Mouse (Mus musculus): ENCODE measurements at regions not wholly inside any gene's neighbourhood (a gene's known extent, or its start where the extent isn't known, plus 50 kb on each side); places are given as distances from the start of the nearest gene placed in this dataset.

DNA sequence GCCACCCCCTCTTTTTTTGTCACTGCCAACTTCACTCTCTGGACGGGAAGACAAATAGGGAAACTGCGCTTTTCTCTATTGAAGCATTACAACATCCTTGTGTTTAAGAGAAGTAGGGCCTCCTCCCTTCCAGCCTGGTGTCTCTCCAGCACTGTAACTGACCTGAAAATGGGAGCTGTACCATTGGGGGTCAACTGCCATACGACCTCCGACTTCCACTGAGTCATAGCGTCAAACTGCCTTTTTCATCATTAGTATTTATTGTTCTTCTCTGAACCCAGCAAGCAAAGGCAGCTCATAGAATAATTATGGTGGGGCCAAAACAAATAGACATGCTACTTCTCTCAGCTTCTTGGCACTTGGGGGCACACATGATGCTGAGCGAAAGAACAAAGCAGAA, 301.2 kb upstream of the Jag1 start:
- H3K27me3 ChIP-seq (replicated peaks; ENCODE audit: control insufficient read depth, insufficient read depth, low read length) = no peaks in the 10 kb centered on the region
- no peak overlapping the region for H3K4me3 ChIP-seq (ENCODE audit: low read depth, low read length)
- H3K4me2 ChIP-seq (ENCODE audit: low read depth, low read length) = no peak overlapping the region
- H3K36me3 ChIP-seq (ENCODE audit: control insufficient read depth, insufficient read depth, low read length) = no peaks in the 10 kb centered on the region
- H3K9ac ChIP-seq (ENCODE audit: low read depth, low read length) = no peak overlapping the region
- H3K27ac ChIP-seq (replicated peaks; ENCODE audit: low read depth, low read length) = no peak overlapping the region
- H3K9me3 ChIP-seq (ENCODE audit: control insufficient read depth, low read length) = no peaks in the 10 kb centered on the region
- no peak for ATAC-seq (ENCODE audit: low read depth)
- H3K4me1 ChIP-seq (ENCODE audit: control insufficient read depth, insufficient read depth, low read length) = no peaks in the 10 kb centered on the region
- DNase-seq (ENCODE audit: low spot score) = no peak
- 87% methylated on average over 6 of the region's 6 CpGs for WGBS

GRCm38 (mm10) chr2:137413432-137413831, 297.0 kb upstream of the Jag1 start:
- H3K9me3 ChIP-seq (ENCODE audit: control insufficient read depth, low read length) = no peaks in the 10 kb centered on the region
- H3K27ac ChIP-seq (replicated peaks; ENCODE audit: low read depth, low read length) = no peak overlapping the region
- H3K9ac ChIP-seq (ENCODE audit: low read depth, low read length) = no peak overlapping the region
- ATAC-seq (ENCODE audit: low read depth) = no peak
- no peaks in the 10 kb centered on the region for H3K4me1 ChIP-seq (ENCODE audit: control insufficient read depth, insufficient read depth, low read length)
- H3K27me3 ChIP-seq (replicated peaks; ENCODE audit: control insufficient read depth, insufficient read depth, low read length) = no peaks in the 10 kb centered on the region
- H3K4me3 ChIP-seq (ENCODE audit: low read depth, low read length) = no peak overlapping the region
- peak; percentile 23 for DNase-seq (ENCODE audit: low spot score)
- H3K36me3 ChIP-seq (ENCODE audit: control insufficient read depth, insufficient read depth, low read length) = no peaks in the 10 kb centered on the region
- 67% methylated on average over 3 of the region's 3 CpGs for WGBS
- H3K4me2 ChIP-seq (ENCODE audit: low read depth, low read length) = no peak overlapping the region

GRCm38 (mm10) chr2:137409611-137410010, 293.2 kb upstream of the Jag1 start:
- Histone ChIP-seq H3K4me2 (ENCODE audit: low read depth, low read length) (no peak overlapping the region), H3K27me3 (replicated peaks; ENCODE audit: control insufficient read depth, insufficient read depth, low read length) (no peaks in the 10 kb centered on the region), H3K9me3 (ENCODE audit: control insufficient read depth, low read length) (no peaks in the 10 kb centered on the region), H3K9ac (ENCODE audit: low read depth, low read length) (no peak overlapping the region), H3K36me3 (ENCODE audit: control insufficient read depth, insufficient read depth, low read length) (no peaks in the 10 kb centered on the region), H3K4me3 (ENCODE audit: low read depth, low read length) (no peak overlapping the region), H3K27ac (replicated peaks; ENCODE audit: low read depth, low read length) (no peak overlapping the region), H3K4me1 (ENCODE audit: control insufficient read depth, insufficient read depth, low read length) (no peaks in the 10 kb centered on the region)
- DNase-seq (ENCODE audit: low spot score) = no peak
- no peak for ATAC-seq (ENCODE audit: low read depth)
- 75% methylated on average over 2 of the region's 2 CpGs for WGBS

DNA sequence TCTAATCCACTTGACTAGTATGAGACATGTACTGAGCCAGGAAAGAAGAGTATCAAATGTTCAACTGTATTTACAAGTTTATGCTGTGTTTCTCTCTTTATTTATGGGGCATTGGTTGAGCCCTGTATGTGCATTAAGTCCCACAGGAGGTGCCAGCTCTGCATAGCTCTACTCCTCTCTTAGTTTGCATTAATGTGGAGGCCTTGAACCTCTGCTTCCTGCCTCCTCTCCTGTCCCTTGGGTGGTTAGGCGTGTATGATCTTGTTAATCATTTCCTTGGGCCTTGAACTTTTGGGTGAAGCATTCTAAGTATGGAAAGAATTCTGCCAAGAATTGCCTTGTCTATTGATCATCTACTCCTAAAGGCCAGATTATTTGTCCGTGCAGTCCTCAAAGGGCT, 291.9 kb upstream of the Jag1 start:
- 66% methylated on average over 2 of the region's 2 CpGs for WGBS
- DNase-seq (ENCODE audit: low spot score) (no peak), ATAC-seq (ENCODE audit: low read depth) (no peak)
- H3K4me3 ChIP-seq (ENCODE audit: low read depth, low read length) = no peak overlapping the region
- H3K9me3 ChIP-seq (ENCODE audit: control insufficient read depth, low read length) = no peaks in the 10 kb centered on the region
- H3K4me2 ChIP-seq (ENCODE audit: low read depth, low read length) = no peak overlapping the region
- H3K36me3 ChIP-seq (ENCODE audit: control insufficient read depth, insufficient read depth, low read length) = no peaks in the 10 kb centered on the region
- H3K27me3 ChIP-seq (replicated peaks; ENCODE audit: control insufficient read depth, insufficient read depth, low read length) = no peaks in the 10 kb centered on the region
- no peak overlapping the region for H3K9ac ChIP-seq (ENCODE audit: low read depth, low read length)
- H3K27ac ChIP-seq (replicated peaks; ENCODE audit: low read depth, low read length) = no peak overlapping the region
- no peaks in the 10 kb centered on the region for H3K4me1 ChIP-seq (ENCODE audit: control insufficient read depth, insufficient read depth, low read length)

- Histone ChIP-seq H3K36me3 (ENCODE audit: control insufficient read depth, insufficient read depth, low read length) (no peaks in the 10 kb centered on the region), H3K9me3 (ENCODE audit: control insufficient read depth, low read length) (no peaks in the 10 kb centered on the region), H3K4me1 (ENCODE audit: control insufficient read depth, insufficient read depth, low read length) (no peaks in the 10 kb centered on the region), H3K4me3 (ENCODE audit: low read depth, low read length) (no peak overlapping the region), H3K9ac (ENCODE audit: low read depth, low read length) (no peak overlapping the region), H3K27me3 (replicated peaks; ENCODE audit: control insufficient read depth, insufficient read depth, low read length) (no peaks in the 10 kb centered on the region), H3K4me2 (ENCODE audit: low read depth, low read length) (no peak overlapping the region), H3K27ac (replicated peaks; ENCODE audit: low read depth, low read length) (no peak overlapping the region)
- 72% methylated on average over 4 of the region's 4 CpGs for WGBS
- DNase-seq (ENCODE audit: low spot score) = no peak
- ATAC-seq (ENCODE audit: low read depth) = no peak
These were observed 277.0 kb upstream of the Jag1 start for GRCm38 (mm10) chr2:137393486-137393885.

DNA sequence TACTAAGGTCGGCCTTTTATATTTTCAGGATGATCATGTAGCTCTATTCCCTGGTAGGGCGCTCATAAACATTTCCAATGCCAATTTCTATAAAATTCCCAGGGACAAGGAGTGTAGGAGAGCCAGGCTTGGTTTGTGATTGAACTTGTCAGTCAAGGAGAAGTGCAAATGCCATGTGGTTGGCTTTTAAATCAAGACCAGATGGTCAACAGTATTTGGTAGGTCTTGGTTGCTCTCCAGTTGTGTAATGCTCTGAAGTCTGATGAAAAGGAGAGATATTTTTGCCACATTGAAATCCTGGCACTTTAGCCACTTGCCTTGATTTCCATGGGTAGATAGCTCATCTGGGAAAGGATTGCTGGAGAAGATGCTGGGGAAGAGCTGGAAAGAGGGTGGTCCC, 263.4 kb upstream of the Jag1 start:
- Histone ChIP-seq H3K9me3 (ENCODE audit: control insufficient read depth, low read length) (no peaks in the 10 kb centered on the region), H3K9ac (ENCODE audit: low read depth, low read length) (no peak overlapping the region), H3K4me3 (ENCODE audit: low read depth, low read length) (no peak overlapping the region), H3K4me1 (ENCODE audit: control insufficient read depth, insufficient read depth, low read length) (peaks cover 3% of the 10 kb centered on the region), H3K4me2 (ENCODE audit: low read depth, low read length) (no peak overlapping the region), H3K27ac (replicated peaks; ENCODE audit: low read depth, low read length) (no peak overlapping the region), H3K27me3 (replicated peaks; ENCODE audit: control insufficient read depth, insufficient read depth, low read length) (no peaks in the 10 kb centered on the region), H3K36me3 (ENCODE audit: control insufficient read depth, insufficient read depth, low read length) (no peaks in the 10 kb centered on the region)
- no peak for DNase-seq (ENCODE audit: low spot score)
- 75% methylated on average over 2 of the region's 2 CpGs for WGBS
- ATAC-seq (ENCODE audit: low read depth) = no peak

DNA sequence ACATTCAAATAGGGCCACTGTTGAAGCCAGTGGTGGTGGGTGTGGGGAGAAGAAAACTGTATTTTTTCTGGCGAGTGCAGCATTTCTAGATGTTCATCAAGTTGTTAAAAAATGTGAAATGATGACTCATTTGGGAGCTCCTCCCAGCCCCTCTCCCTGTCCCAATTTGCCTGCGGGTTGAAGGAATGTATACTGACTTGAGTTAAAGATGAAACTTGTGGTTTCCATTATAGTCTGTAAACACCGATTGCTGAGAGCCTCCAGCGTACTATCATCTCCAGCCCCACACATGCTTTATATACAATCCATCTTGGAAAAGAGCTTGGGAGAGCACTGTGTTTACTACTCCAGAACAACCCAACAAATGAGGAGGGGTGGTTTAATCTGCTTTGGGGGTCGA, 258.9 kb upstream of the Jag1 start:
- Histone ChIP-seq H3K36me3 (ENCODE audit: control insufficient read depth, insufficient read depth, low read length) (no peaks in the 10 kb centered on the region), H3K9me3 (ENCODE audit: control insufficient read depth, low read length) (no peaks in the 10 kb centered on the region), H3K4me2 (ENCODE audit: low read depth, low read length) (no peak overlapping the region), H3K4me3 (ENCODE audit: low read depth, low read length) (no peak overlapping the region), H3K27me3 (replicated peaks; ENCODE audit: control insufficient read depth, insufficient read depth, low read length) (no peaks in the 10 kb centered on the region), H3K4me1 (ENCODE audit: control insufficient read depth, insufficient read depth, low read length) (peaks cover 3% of the 10 kb centered on the region), H3K9ac (ENCODE audit: low read depth, low read length) (no peak overlapping the region), H3K27ac (replicated peaks; ENCODE audit: low read depth, low read length) (no peak overlapping the region)
- DNase-seq (ENCODE audit: low spot score) (peak; percentile 92), ATAC-seq (ENCODE audit: low read depth) (peak; percentile 86)
- WGBS = 49% methylated on average over 5 of the region's 5 CpGs

- Histone ChIP-seq H3K4me3 (ENCODE audit: low read depth, low read length) (no peak overlapping the region), H3K27me3 (replicated peaks; ENCODE audit: control insufficient read depth, insufficient read depth, low read length) (no peaks in the 10 kb centered on the region), H3K9ac (ENCODE audit: low read depth, low read length) (no peak overlapping the region), H3K27ac (replicated peaks; ENCODE audit: low read depth, low read length) (no peak overlapping the region), H3K4me2 (ENCODE audit: low read depth, low read length) (no peak overlapping the region), H3K4me1 (ENCODE audit: control insufficient read depth, insufficient read depth, low read length) (peaks cover 3% of the 10 kb centered on the region; the same call in 1 of the 2 replicates), H3K36me3 (ENCODE audit: control insufficient read depth, insufficient read depth, low read length) (no peaks in the 10 kb centered on the region), H3K9me3 (ENCODE audit: control insufficient read depth, low read length) (no peaks in the 10 kb centered on the region)
- 76% methylated on average over 2 of the region's 2 CpGs for WGBS
- ATAC-seq (ENCODE audit: low read depth) (no peak), DNase-seq (ENCODE audit: low spot score) (no peak)
These were observed 254.6 kb upstream of the Jag1 start for GRCm38 (mm10) chr2:137371062-137371461.

- Histone ChIP-seq H3K9ac (ENCODE audit: low read depth, low read length) (no peak overlapping the region), H3K4me1 (ENCODE audit: control insufficient read depth, insufficient read depth, low read length) (no peaks in the 10 kb centered on the region), H3K36me3 (ENCODE audit: control insufficient read depth, insufficient read depth, low read length) (no peaks in the 10 kb centered on the region), H3K27ac (replicated peaks; ENCODE audit: low read depth, low read length) (no peak overlapping the region), H3K9me3 (ENCODE audit: control insufficient read depth, low read length) (no peaks in the 10 kb centered on the region), H3K4me2 (ENCODE audit: low read depth, low read length) (no peak overlapping the region), H3K27me3 (replicated peaks; ENCODE audit: control insufficient read depth, insufficient read depth, low read length) (no peaks in the 10 kb centered on the region), H3K4me3 (ENCODE audit: low read depth, low read length) (no peak overlapping the region)
- ATAC-seq (ENCODE audit: low read depth) = no peak
- WGBS = 50% methylated on average over 2 of the region's 2 CpGs
- no peak for DNase-seq (ENCODE audit: low spot score)
These were observed 246.6 kb upstream of the Jag1 start for GRCm38 (mm10) chr2:137363006-137363405.
